Mouse (Mus musculus): ENCODE measurements at regions not wholly inside any gene's neighbourhood (a gene's known extent, or its start where the extent isn't known, plus 50 kb on each side); places are given as distances from the start of the nearest gene placed in this dataset.
A peak's percentile ranks its signal among the peaks of the same experiment; 100 is the strongest.

DNA sequence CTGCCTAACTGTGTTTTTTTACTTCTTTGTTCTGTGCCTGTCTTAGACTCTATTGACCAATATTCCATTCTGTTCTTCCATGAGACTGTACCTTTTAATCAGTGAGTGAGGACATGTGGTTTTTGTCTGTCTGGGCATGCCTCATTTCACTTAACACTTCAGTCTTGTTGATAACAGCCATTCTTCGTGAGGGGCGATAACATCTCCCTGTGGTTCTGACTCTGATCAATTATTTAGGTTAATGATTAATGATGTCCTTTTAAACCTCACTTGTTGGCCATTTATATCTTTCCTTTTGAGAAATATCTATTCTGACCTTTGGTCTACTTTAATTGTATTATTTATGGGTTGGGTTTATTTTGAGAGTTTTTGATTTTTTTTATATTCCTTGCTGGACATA lies 496.0 kb downstream of the Cd109 start:
- no peak for DNase-seq (ENCODE audit: low spot score)

DNA sequence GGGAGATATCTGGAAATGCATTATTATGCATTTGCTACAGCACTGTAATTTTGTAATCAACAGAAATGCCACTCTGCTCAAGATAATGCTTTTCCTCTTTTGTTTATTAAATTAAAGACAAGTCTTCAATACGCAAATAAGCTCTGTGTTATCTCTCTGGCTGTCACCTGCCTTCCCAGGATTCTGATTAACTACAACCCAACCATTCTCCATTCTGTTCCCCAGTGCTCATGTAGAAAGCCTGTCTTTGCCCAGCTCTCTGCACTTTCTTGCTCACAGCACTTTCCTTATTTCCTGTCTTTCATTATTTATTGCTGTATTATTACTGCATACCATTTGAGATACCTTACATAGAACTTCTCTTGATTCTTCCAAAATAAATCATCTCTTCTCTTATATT lies 525.6 kb downstream of the Cd109 start:
- DNase-seq (ENCODE audit: low spot score) = no peak

DNA sequence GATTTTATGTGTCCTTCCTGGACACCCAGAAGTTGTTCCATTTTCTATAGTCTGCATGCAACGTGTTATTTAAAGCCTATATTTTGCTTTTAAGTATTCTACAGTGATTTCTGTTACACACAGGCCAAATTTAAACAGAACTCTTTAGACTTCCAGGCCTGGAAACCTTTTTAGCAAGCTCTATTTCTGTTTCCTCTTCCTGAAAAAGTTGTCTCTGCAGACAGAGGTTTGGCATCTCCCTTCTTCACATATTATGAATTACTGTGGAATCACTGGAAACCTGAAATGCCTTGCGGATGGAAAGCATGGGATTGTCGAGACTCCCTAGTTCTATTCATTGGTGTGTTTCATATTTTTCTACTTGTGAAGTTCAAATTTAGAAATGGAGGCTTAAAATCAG lies 530.7 kb downstream of the Cd109 start:
- no peak for DNase-seq (ENCODE audit: low spot score)

DNA sequence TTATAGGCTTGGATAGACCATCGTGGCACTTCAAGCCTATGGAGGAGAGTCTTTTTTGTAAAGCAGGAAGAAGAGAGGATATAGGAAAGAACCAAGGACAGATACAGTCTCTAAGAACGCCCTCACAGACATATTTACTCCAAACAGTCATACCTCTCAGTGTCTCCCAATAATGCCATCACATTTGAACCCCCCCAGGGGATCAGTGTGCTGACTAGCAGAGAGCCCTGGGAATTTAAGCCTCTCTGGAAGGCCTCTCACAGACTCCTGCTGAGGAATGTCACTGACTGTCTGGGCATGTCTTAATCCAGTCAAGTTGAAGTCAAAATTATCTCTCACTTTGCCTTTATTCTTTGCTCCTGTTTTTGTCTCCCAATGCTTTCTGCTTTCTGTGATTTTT lies 550.2 kb downstream of the Cd109 start:
- DNase-seq (ENCODE audit: low spot score) = no peak

DNA sequence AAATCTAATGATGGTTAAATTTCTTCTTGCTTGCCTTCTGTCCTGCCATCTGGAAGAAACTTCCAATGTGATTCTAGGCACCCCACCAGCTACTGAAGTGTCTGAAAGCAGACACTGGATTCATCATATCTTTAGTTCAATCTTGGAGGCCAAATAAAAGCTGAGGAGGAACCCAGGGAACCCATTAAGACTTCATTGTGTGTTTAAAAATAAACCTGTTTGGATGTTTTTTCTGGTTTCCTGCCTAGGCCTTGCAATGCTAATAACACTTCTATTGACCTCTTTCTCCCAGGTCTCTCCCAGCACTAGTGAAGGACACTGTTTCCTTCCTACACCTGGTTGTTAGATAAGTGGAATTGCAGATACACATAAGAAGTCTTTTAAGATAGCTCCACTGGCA lies 545.6 kb downstream of the Col12a1 start:
- no peak for DNase-seq (ENCODE audit: low spot score)

DNA sequence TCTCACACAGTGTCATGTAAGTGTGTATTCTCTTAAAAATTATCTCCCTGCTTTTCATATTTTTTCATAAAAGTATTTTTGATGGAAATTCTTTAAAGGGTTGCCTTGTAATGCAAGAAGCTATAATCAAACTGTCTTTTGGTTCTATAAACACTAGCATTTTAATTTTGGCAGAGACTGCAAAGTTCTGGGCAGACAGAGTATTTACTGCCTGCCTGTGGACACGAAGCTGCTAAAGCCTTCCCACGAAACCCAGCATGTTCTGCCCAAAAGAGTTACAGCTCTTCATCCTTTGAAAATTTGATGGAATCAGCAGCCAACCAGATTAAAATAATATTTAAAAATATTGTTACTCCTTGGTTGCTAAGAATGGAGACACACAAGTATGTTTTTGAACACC lies 538.7 kb downstream of the Col12a1 start:
- no peak for DNase-seq (ENCODE audit: low spot score)

DNA sequence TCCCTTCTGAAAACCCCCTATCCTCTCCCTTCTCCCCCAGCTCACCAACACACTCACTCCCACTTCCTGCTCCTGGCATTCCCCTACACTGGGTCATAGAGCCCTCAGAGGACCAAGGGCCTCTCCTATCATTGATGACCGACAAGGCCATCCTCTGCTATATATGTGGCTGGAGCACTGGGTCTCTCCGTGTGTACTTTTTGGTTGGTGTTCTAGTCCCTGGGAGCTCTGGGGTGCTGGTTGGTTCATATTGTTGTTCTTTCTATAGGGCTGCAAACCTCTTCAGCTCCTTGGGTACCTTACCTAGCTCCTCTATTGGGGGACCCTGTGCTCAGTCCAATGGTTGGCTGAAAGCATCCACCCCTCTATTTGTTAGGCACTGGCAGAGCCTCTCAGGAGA lies 523.2 kb downstream of the Col12a1 start:
- no peak for DNase-seq (ENCODE audit: low spot score)

DNA sequence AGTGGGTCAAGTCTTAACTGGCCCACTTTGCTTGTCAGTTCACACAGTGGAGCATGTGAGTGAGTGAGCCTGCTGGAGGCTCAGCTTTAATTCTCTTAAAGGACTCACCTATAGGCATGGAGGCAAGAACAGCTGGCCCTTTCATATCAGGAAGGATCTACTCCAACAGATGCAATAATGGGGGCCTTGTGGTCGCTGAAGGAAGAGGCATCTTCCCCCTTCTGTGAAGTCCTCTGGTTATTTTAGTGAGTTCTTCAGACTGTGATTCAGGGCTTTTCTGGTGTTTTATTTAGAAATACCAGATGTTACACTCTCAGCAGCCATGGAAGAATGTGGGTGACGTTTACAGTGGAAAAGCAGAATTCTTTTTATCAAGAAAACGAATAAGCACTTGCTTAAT lies 516.9 kb downstream of the Col12a1 start:
- no peak for DNase-seq (ENCODE audit: low spot score)

DNA sequence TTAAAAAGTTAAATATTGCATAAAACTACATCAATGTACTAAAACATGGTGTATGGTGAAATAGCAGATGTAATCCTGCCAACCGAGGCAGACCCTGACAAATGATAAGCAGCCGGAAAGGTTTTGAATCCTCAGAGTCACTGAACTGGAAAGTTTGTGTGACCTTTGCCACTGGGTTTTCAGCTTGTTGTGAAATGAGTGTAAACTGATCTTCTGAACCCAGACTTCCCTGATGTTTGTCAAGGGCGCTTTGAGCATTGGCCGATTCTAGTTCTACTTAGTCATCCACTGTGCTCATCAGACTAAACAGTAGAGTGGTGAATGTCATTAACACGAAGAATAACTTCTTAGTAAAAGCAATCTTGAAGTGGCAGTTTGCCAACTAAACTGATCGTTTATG lies 505.3 kb downstream of the Col12a1 start:
- DNase-seq (ENCODE audit: low spot score) = no peak

DNA sequence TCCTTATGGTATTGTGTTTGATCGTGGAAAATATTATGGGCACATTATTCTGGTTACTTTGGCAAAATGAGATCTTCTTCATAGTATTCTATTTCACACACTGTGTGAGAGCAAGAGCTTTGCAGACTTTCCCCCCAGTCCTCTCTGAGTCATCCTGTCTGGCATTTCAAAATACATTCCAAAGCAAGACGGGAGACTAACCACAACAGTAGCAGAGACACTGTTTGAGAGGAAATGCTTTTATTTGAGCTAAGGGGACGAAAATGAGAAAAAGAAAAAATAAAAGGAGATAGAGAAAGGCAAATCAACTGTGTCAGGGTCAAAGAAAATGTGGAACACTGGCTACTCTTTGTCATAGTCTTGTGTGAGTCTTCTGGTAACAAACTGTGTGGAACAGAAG lies 502.6 kb downstream of the Col12a1 start:
- DNase-seq (ENCODE audit: low spot score) = peak; percentile 6

DNA sequence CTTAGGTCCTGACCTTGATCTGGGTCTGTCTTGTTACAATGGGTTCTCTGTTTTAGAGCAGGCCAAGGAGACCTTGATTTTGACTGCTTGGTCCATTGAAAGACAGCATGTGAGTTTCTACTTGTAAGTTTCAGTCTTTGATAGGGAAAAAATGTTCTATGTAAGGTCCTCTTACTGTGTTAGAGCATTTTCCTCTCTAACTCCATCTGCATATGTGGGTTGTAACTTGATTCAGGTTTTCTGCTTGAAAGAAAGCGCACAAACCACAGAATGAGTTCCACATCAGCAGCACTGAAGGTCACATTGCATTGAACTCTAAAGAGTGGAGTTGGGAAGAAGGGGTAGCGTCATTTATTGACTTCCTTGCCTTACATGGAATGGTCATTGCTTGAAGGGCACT lies 502.2 kb downstream of the Col12a1 start:
- no peak for DNase-seq (ENCODE audit: low spot score)

DNA sequence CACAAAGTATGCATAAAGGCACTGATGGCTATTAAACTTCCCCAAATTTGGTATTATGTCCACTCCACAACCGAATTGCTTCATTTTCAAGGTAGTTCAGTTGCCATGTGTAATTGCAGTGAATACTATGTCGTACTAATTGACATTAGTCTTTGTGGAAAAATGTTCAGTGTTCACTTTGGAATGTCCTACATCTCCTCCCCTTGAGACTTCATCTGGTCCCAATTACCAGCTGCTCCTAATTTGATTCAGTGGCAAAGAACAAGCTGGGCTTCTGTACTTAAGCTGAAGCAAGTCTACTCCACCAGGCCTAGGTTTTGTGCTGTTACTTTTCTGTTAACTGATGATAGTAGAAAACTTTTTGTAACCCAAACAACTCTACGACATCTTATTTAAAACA lies 485.6 kb downstream of the Col12a1 start:
- DNase-seq (ENCODE audit: low spot score) = no peak

DNA sequence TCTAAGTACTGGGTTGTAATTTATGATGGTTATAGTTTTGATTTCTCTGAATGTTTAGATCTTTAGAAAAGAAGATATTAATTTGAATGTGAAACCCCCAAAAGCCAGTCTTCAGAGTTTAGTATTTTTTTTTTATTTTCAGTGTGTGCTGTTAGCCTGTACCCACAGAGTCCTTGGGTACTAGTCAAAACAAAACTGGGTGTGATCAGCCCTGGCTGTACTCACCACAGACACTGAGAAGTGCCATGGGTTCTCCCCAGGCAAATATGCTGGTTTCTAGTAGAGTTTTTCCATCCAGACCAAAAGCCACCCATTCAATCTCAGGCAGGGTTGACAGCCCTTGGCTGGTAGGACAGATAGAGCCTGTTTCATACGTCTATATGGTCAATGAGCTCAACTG lies 484.9 kb downstream of the Col12a1 start:
- DNase-seq (ENCODE audit: low spot score) = peak; percentile 28

DNA sequence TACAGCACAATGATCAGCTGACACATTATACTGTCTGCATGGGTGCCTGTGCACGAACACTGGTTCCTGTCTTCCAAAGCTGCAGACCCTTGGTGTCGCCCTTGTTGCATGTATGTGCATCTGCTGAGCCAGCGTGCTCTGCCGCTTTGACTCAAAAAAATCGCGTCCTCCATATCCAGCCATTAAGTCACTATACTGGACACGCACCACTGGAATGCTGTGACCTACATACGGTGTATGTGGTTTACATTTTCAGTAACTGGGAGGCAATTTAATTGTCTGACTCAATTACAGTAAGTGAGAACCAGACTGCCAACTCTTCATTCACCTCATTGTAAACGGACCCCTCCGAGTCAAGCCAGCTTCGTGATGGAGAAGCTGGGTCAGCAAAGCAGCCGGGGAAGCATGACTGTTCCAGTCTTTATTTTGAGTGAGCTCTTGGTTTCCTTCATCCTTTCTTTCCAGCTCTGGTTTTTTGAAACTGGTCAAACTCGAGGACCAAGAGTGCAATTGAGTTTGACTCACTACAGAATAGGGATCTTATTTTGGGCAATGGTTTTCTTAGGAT lies 448.9 kb downstream of the Col12a1 start:
- no peak for DNase-seq (ENCODE audit: low spot score)

DNA sequence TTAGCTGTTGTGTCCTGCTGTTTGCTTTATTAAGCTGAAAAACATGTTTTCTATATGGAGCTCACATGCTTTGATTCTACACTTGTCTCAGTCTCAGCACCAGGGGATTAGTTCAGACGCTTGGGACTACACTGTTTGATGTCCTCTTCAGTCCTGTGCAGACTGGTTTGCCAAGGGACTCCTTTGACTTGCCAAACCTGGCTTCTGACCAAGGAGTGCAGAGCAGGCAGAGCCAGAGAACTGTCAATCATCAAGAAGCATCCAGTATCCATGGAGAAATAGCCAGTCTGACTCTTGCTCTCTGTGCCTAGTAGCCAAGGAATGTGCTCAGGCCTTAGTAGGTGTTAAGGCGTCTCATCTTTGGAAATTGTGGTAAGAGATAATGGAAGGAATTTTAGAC lies 448.4 kb downstream of the Col12a1 start:
- DNase-seq (ENCODE audit: low spot score) = no peak

DNA sequence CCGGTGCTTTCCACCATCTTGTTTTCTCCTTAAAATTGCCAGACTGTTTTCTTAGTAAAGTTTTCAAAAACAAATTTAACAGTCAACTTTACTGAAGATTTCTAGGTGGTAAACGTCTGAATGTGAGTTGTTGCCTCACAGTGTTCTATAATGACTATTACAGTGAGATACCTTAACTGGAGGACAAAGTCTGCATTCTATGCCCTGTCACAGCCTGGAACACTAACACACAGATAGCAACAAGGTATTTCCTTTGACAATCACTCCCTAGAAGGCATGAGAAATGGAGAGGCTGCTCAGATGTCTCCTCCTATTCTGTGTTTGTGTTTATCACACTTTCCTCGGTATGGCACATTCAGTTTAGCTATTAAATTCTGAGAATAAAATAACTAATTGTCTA lies 430.8 kb downstream of the Col12a1 start:
- no peak for DNase-seq (ENCODE audit: low spot score)

DNA sequence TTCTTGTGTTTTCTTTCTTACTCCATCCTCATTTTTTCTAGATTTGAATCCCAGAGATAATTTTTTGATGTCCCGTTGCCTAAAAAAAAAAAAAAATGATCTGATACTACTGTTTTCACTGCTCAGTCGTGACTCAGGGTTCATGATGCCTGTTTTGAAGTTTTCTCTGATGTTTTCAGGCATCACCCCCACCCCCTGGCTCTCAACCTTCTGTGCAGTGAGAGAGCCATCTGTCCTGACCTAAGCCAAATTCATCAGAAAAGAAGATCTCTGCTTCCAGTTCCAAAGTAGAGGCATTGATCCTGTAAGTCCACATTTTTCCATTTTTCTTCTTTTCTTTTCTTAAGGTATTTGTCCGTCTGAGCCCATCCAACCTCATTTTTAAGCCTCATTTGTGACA lies 423.3 kb downstream of the Col12a1 start:
- DNase-seq (ENCODE audit: low spot score) = no peak

DNA sequence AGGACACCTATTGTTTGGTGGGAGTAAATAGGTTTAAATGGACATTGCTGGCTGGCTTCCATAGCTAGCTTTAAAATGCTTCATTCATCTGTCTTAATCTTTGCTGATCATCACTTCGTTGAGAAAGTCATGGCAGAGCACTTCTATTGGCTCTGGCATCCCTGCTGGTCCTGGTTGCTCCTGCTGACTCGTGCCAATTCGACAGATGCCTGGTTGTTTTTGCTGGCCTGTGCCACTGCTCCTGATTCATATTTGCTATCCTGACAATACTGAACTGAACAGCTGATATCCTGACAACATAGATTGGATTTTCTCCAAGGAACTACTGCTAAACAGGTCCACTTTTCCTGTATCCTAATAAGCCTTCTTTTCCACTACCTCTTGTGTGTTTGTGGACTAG lies 417.1 kb downstream of the Col12a1 start:
- no peak for DNase-seq (ENCODE audit: low spot score)

DNA sequence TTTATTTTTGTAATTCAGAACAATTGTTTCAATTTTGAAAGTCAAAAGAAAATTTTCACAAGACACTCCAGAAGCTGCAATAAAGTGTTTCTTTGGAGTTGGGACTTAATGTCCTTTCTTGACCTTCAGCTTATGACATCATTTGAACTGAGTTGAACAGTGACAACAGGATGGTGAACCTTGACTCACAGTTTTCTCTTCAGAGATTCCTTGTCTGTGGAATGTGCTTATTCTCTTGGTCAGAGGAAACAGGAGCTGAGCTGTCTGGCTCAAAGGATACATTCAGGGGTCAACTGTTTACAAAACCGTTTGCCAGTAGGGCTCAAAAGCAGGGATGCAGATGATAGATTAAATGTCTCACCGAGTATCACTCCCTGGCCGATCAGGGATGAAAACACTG lies 408.0 kb downstream of the Col12a1 start:
- no peak for DNase-seq (ENCODE audit: low spot score)

DNA sequence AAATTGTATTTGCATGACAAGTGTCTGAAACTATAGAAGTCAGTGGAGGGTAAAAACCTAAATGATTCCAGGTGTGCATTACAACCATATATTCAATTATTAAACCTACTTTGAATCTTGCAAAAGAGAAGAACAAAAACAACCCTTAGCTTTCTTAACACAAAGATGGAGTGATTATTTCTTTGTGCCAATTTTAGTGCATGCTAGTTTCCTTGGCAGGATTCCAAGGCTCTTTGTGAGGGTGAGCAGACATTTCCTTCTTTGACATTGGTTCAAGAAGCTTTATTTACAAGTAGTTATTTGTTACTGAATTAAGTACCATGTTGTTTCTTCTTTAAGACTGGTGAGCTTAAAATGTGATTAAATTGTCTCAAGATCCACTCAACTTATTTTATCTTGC lies 401.2 kb downstream of the Col12a1 start:
- no peak for DNase-seq (ENCODE audit: low spot score)

DNA sequence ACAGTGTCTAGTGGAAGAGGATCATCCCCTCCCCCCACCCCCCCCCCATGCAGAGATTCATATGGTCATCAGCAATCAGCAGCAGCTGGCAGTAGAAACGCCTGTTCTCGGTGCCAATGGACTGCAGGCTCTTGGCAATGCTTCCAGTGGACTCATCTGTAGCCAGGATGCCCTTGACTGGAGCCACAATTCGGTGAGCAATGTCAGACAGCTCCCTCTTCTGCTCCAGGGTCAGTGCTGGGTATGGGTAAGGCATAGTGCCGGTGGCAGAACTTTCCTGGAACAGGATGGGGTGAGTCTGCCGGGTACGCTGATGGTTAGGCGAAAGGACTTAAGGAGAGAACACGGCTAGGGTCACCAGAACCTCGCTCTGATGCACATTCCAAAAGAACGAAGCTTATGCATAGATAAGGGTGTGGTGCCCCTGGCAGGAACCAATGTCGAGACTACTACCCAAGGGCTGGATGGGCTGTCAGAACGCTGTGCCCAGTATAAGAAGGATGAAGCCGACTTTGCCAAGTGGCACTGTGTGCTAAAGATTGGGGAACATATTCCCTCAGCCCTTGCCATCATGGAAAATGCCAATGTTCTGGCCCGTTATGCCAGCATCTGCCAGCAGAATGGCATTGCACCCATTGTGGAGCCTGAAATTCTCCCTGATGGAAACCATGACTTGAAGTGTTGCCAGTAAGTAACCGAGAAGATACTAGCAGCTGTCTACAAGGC lies 372.1 kb downstream of the Col12a1 start:
- DNase-seq (ENCODE audit: low spot score) = no peak

DNA sequence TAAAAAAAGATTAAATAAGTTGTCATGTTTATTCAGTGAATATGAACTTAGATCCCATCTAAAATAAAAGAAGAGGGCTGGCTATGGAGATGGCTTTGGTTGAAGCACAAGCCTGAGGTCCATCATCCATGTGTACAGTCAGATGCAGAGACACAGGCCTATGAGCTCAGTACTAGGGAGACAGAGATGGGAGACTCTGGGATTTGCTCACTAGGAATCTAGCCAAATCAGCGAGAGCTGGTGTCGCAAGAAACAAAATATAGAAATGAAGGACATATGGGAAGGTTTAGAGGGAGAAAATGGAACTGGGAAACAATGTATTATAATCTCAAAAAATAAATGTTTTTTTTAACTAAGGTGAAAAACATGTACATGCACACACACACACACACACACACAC lies 326.6 kb downstream of the Col12a1 start:
- DNase-seq (ENCODE audit: low spot score) = no peak

DNA sequence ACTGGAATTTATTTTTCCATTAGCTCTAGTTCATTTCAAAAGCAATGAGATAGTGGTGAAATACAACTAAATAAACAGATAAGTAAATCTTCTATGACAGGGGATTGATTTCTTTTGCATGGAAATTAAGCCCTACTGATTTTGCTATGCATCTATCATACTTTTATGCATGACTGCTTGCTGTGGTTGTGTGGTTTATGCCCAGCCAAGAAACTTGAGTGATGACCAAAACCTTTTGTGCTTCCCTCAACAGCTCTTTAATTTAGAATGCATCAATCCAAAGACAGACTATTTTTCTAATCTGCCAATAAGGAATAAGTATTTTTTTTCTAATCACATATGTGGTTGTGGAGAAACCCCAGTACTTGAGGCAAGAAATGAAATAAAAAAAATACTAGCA lies 303.6 kb downstream of the Col12a1 start:
- no peak for DNase-seq (ENCODE audit: low spot score)

DNA sequence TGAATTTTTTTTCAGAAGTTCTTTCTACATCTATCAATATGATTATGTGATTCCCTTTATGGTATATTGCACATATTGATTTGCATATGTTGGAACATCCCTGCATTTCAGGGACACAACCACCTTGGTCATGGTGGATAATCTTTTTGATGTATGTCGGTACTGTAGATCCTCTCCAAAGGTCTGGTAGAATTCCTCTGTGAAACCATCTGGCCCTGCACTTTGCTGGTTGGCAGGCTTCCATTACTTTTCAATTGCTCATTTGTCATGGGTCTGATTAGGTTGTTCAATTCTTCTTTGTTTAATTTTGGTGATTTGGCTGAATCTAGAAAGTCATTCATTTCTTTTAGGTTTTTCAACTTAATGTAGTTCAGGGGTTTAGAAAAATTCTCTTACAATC lies 288.2 kb downstream of the Col12a1 start:
- DNase-seq (ENCODE audit: low spot score) = no peak
